Mouse (Mus musculus): Measurements from ENCODE around the gene Gm20388. TPM values are rescaled to one million over a fixed set of nuclear protein-coding genes. Genes with fewer than 3 reads are reported as not detected.

The Gm20388 gene
- total RNA-seq, 1 experiment: 27.0 TPM

DNA sequence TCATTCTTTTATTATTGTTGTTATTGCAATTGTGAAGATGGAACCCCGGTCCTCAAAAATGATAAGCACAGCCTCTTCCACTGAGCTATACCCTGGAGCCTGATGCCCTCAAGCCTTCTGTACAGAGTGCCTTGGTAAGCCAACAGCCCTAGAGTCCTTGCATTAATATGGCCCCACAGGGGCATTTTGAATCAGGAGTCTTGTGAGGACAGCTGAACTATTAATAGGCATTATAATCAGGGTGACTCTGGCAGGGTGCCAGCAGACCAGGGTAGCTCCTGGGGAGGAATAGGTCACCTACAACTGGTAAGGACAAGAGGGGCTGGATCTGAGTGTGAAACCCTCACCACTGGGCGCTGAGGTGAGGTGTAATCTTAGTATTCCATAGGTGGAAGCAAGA is 679.3 kb downstream of the Gm20388 start:
- peaks cover 9% of the 10 kb centered on the region for H3K36me3 ChIP-seq (ENCODE audit: control insufficient read depth, insufficient read depth, low read length, poor library complexity, severe bottlenecking)
- H3K9me3 ChIP-seq (ENCODE audit: control insufficient read depth, insufficient read depth, low read depth, low read length): no peaks in the 10 kb centered on the region
- H3K9ac ChIP-seq (ENCODE audit: insufficient read depth, low read depth, low read length, poor library complexity, severe bottlenecking): no peak overlapping the region; the same call in 1 of the 2 replicates
- H3K4me3 ChIP-seq (ENCODE audit: insufficient read depth in 1 of 2, low read depth in 1 of 2, low read length in 2 of 2, poor library complexity in 1 of 2, severe bottlenecking in 1 of 2): peak overlapping the region; percentile 48 to 71; a peak in 3 of 4 replicates
- no peak for DNase-seq (ENCODE audit: low read depth, low spot score)
- no peak for TF ChIP-seq HCFC1 (IDR thresholded peaks at IDR 0.05; ENCODE audit: borderline replicate concordance, insufficient read depth, low read length)
- TF ChIP-seq CHD2 (IDR thresholded peaks at IDR 0.05; ENCODE audit: low read depth, low read length): no peak
- TF ChIP-seq ZC3H11A (IDR thresholded peaks at IDR 0.05; ENCODE audit: borderline replicate concordance, low read depth, low read length): no peak
- no peak for TF ChIP-seq MAFK (IDR thresholded peaks at IDR 0.05; ENCODE audit: insufficient read depth, low read depth, low read length)
- TF ChIP-seq ZNF384 (IDR thresholded peaks at IDR 0.05; ENCODE audit: low read depth, low read length): no peak
- H3K27ac ChIP-seq (ENCODE audit: insufficient read depth, low read depth, low read length, poor library complexity, severe bottlenecking): no peak overlapping the region
- 0 out of 4 replicates have a peak, but pooled peaks cover 0 to 3% of the 10 kb centered on the region in 2 experiments for H3K4me1 ChIP-seq (ENCODE audit: control insufficient read depth in 2 of 2, insufficient read depth in 2 of 2, low read length in 2 of 2, poor library complexity in 1 of 2)
- in situ Hi-C loops (cut with MboI; ENCODE audit: low sequenced_read_pairs in 2 of 2, unreplicated experiment in 2 of 2): no loop called here

GRCm38 (mm10) chr8:120591587-120592292 is 681.1 kb downstream of the Gm20388 start:
- in situ Hi-C loops (cut with MboI; ENCODE audit: low sequenced_read_pairs in 2 of 2, unreplicated experiment in 2 of 2): no loop called here
- no peak overlapping the region for H3K27ac ChIP-seq (ENCODE audit: insufficient read depth, low read depth, low read length, poor library complexity, severe bottlenecking)
- no peak for TF ChIP-seq ZC3H11A (IDR thresholded peaks at IDR 0.05; ENCODE audit: borderline replicate concordance, low read depth, low read length)
- TF ChIP-seq HCFC1 (IDR thresholded peaks at IDR 0.05; ENCODE audit: borderline replicate concordance, insufficient read depth, low read length): no peak
- TF ChIP-seq ZNF384 (IDR thresholded peaks at IDR 0.05; ENCODE audit: low read depth, low read length): no peak
- TF ChIP-seq MAFK (IDR thresholded peaks at IDR 0.05; ENCODE audit: insufficient read depth, low read depth, low read length): no peak
- no peak for TF ChIP-seq CHD2 (IDR thresholded peaks at IDR 0.05; ENCODE audit: low read depth, low read length)
- no peak overlapping the region for H3K4me3 ChIP-seq (ENCODE audit: insufficient read depth in 1 of 2, low read depth in 1 of 2, low read length in 2 of 2, poor library complexity in 1 of 2, severe bottlenecking in 1 of 2)
- DNase-seq (ENCODE audit: low read depth, low spot score): no peak
- no peaks in the 10 kb centered on the region; the same call in 1 of the 2 replicates for H3K36me3 ChIP-seq (ENCODE audit: control insufficient read depth, insufficient read depth, low read length, poor library complexity, severe bottlenecking)
- H3K9ac ChIP-seq (ENCODE audit: insufficient read depth, low read depth, low read length, poor library complexity, severe bottlenecking): no peak overlapping the region
- 0 out of 4 replicates have a peak, but pooled peaks cover 0 to 3% of the 10 kb centered on the region in 2 experiments for H3K4me1 ChIP-seq (ENCODE audit: control insufficient read depth in 2 of 2, insufficient read depth in 2 of 2, low read length in 2 of 2, poor library complexity in 1 of 2)
- no peaks in the 10 kb centered on the region for H3K9me3 ChIP-seq (ENCODE audit: control insufficient read depth, insufficient read depth, low read depth, low read length)

GRCm38 (mm10) chr8:120594571-120594970 is 683.9 kb downstream of the Gm20388 start:
- in situ Hi-C loops (cut with MboI; ENCODE audit: low sequenced_read_pairs in 2 of 2, unreplicated experiment in 2 of 2): no loop called here
- Histone ChIP-seq H3K4me1 (ENCODE audit: control insufficient read depth in 2 of 2, insufficient read depth in 2 of 2, low read length in 2 of 2, poor library complexity in 1 of 2) (peaks cover 0 to 8% of the 10 kb centered on the region in 2 experiments; a peak in 2 of 4 replicates), H3K4me3 (ENCODE audit: insufficient read depth in 1 of 2, low read depth in 1 of 2, low read length in 2 of 2, poor library complexity in 1 of 2, severe bottlenecking in 1 of 2) (no peak overlapping the region), H3K9me3 (ENCODE audit: control insufficient read depth, insufficient read depth, low read depth, low read length) (no peaks in the 10 kb centered on the region), H3K27ac (ENCODE audit: insufficient read depth, low read depth, low read length, poor library complexity, severe bottlenecking) (no peak overlapping the region), H3K36me3 (ENCODE audit: control insufficient read depth, insufficient read depth, low read length, poor library complexity, severe bottlenecking) (no peaks in the 10 kb centered on the region), H3K9ac (ENCODE audit: insufficient read depth, low read depth, low read length, poor library complexity, severe bottlenecking) (no peak overlapping the region)
- DNase-seq (ENCODE audit: low read depth, low spot score): peak; percentile 60
- TF ChIP-seq ZC3H11A (IDR thresholded peaks at IDR 0.05; ENCODE audit: borderline replicate concordance, low read depth, low read length) (no peak), CHD2 (IDR thresholded peaks at IDR 0.05; ENCODE audit: low read depth, low read length) (no peak), MAFK (IDR thresholded peaks at IDR 0.05; ENCODE audit: insufficient read depth, low read depth, low read length) (no peak), ZNF384 (IDR thresholded peaks at IDR 0.05; ENCODE audit: low read depth, low read length) (no peak), HCFC1 (IDR thresholded peaks at IDR 0.05; ENCODE audit: borderline replicate concordance, insufficient read depth, low read length) (no peak)

- in situ Hi-C loops (cut with MboI; ENCODE audit: low sequenced_read_pairs in 2 of 2, unreplicated experiment in 2 of 2): no loop called here
- H3K36me3 ChIP-seq (ENCODE audit: control insufficient read depth, insufficient read depth, low read length, poor library complexity, severe bottlenecking): no peaks in the 10 kb centered on the region
- H3K27ac ChIP-seq (ENCODE audit: insufficient read depth, low read depth, low read length, poor library complexity, severe bottlenecking): no peak overlapping the region
- H3K4me1 ChIP-seq (ENCODE audit: control insufficient read depth in 2 of 2, insufficient read depth in 2 of 2, low read length in 2 of 2, poor library complexity in 1 of 2): peaks cover 0 to 8% of the 10 kb centered on the region in 2 experiments; a peak in 2 of 4 replicates
- H3K4me3 ChIP-seq (ENCODE audit: insufficient read depth in 1 of 2, low read depth in 1 of 2, low read length in 2 of 2, poor library complexity in 1 of 2, severe bottlenecking in 1 of 2): no peak overlapping the region
- DNase-seq (ENCODE audit: low read depth, low spot score): peak; percentile 68
- H3K9ac ChIP-seq (ENCODE audit: insufficient read depth, low read depth, low read length, poor library complexity, severe bottlenecking): no peak overlapping the region
- no peaks in the 10 kb centered on the region for H3K9me3 ChIP-seq (ENCODE audit: control insufficient read depth, insufficient read depth, low read depth, low read length)
- TF ChIP-seq CHD2 (IDR thresholded peaks at IDR 0.05; ENCODE audit: low read depth, low read length): no peak
- TF ChIP-seq HCFC1 (IDR thresholded peaks at IDR 0.05; ENCODE audit: borderline replicate concordance, insufficient read depth, low read length): no peak
- TF ChIP-seq ZNF384 (IDR thresholded peaks at IDR 0.05; ENCODE audit: low read depth, low read length): no peak
- TF ChIP-seq ZC3H11A (IDR thresholded peaks at IDR 0.05; ENCODE audit: borderline replicate concordance, low read depth, low read length): peak; percentile 40; the same call in 1 of the 2 replicates
- no peak for TF ChIP-seq MAFK (IDR thresholded peaks at IDR 0.05; ENCODE audit: insufficient read depth, low read depth, low read length)
These were observed 685.3 kb downstream of the Gm20388 start for GRCm38 (mm10) chr8:120595963-120596362.
